Mouse (Mus musculus) heart, adult 2 months (tissue): ENCODE results near the gene Slc4a8.

Experiments
- CTCF ChIP-seq: fragments of 200-600 bp; IDR thresholded peaks from 2 replicates; pipeline ENCODE4 v1.8.1; 2022; ENCODE audit warnings: antibody characterized with exemption, mild to moderate bottlenecking, moderate library complexity
- EP300 ChIP-seq: fragments of 200-500 bp; IDR thresholded peaks from 2 replicates; pipeline ENCODE4 v1.6.1; 2011; ENCODE audit warnings: low read depth, low read length, control low read depth; ENCODE audit not compliant: insufficient read depth
- POLR2A ChIP-seq: fragments of 200-500 bp; IDR thresholded peaks from 2 replicates; pipeline ENCODE4 v1.6.1; 2011; ENCODE audit warnings: mild to moderate bottlenecking, low read depth, low read length, control low read depth; ENCODE audit not compliant: insufficient read depth

DNA sequence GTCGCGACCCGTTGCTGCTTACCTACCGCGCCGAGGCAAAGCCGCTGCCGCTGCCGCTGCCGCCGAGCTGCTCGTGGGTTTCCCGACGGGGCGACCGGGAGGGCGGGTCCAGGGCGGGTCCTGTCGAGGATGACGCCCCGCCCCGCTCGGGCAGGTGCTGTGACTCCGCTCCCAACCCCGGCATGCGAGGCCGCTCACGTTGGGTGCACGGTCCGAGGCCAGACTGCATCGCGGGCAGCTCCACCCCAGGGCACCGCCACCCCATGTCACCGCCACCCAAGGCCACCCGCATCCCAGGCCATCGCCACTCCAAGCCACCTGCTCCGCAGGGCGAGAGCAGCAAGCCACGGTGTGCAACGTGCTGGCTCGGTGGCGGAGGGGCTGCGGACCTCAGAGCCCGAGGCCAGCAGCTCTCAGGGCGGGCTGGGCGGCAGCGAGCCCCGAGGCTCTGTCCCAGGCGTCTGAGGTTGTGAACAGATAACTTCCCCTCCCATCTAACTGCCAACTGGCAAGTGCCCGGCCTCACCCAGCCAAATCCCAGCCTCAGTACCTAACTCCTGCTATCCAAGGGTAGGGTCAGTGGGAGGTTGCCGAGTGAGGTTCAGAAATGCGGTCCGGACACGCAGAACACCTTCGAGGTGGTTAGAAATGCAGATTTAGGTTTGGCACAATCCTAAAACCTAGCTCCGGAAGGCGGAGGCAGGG lies 32.1 kb upstream of the Slc4a8 start, which contains the start of gene Galnt6:
- no peak for TF ChIP-seq CTCF
- TF ChIP-seq POLR2A: no peak
- no peak for TF ChIP-seq EP300
